Mouse (Mus musculus) stomach, embryonic 16.5 days (tissue): ENCODE measurements around the gene Srgap2. TPM values are rescaled to one million over a fixed set of nuclear protein-coding genes. Genes with fewer than 3 reads are reported as not detected.

ENCODE experiments used
- ATAC-seq: fragments of 200-750 bp; cut with Nextera tagmentation; 2 replicates; pipeline ENCODE4 v1.8.0; 2017; ENCODE audit warnings: moderate number of reproducible peaks, moderate TSS enrichment; ENCODE audit not compliant: insufficient read depth, low FRiP score
- H3K27ac ChIP-seq: fragments of 300-500 bp; sonication (generic); 2 replicates; pipeline ENCODE4 v1.5.1; 2014; ENCODE audit warnings: low read length
- H3K27me3 ChIP-seq: fragments of 300-500 bp; sonication (generic); 2 replicates; pipeline ENCODE4 v1.6.1; 2014; ENCODE audit warnings: low read length, control low read depth, mixed read lengths; ENCODE audit not compliant: control insufficient read depth, insufficient read depth
- H3K36me3 ChIP-seq: fragments of 300-500 bp; sonication (generic); 2 replicates; pipeline ENCODE4 v1.6.1; 2014; ENCODE audit warnings: low read length; ENCODE audit not compliant: control insufficient read depth, insufficient read depth
- H3K4me1 ChIP-seq: fragments of 300-500 bp; sonication (generic); 2 replicates; pipeline ENCODE4 v1.6.1; 2014; ENCODE audit warnings: low read length, control low read depth, mixed read lengths; ENCODE audit not compliant: control insufficient read depth, insufficient read depth
- H3K4me2 ChIP-seq: fragments of 300-500 bp; sonication (generic); 2 replicates; pipeline ENCODE4 v1.6.1; 2014; ENCODE audit warnings: low read depth, low read length, mixed read lengths
- H3K4me3 ChIP-seq: fragments of 300-500 bp; sonication (generic); replicated peaks from 2 replicates; pipeline ENCODE4 v1.5.1; 2014; ENCODE audit warnings: mild to moderate bottlenecking, low read length
- H3K9ac ChIP-seq: fragments of 300-500 bp; sonication (generic); 2 replicates; pipeline ENCODE4 v1.6.1; 2014; ENCODE audit warnings: low read length
- H3K9me3 ChIP-seq: fragments of 300-500 bp; sonication (generic); replicated peaks from 2 replicates; pipeline ENCODE4 v1.6.1; 2016; ENCODE audit warnings: low read length, control low read depth; ENCODE audit not compliant: control insufficient read depth
- WGBS: fragments of 180-500 bp; shearing (Covaris S2); extraction: QIAGEN DNeasy Blood & Tissue Kit; methylation state at CpG from one replicate; pipeline ENCODE4 v1.1.7; 2014; 5-methylcytosine and 5-hydroxymethylcytosine counted together
- polyA plus RNA-seq: library from polyadenylated mRNA; unstranded; fragments of >200 nt; fragmentation: Nextera tagmentation; extraction: Ambion mirVana; gene quantifications from 2 replicates; pipeline ENCODE4 v1.2.1, GENCODE M21; 2015

Gene Srgap2
- polyA plus RNA-seq, 1 experiment from 2014 or later = 14.2 TPM

- ATAC-seq = peak; percentile 27; the same call in 1 of the 2 replicates
- Histone ChIP-seq H3K9ac (peak overlapping the region; percentile 85; the same call in 1 of the 2 replicates), H3K9me3 (no peaks in the 10 kb centered on the region), H3K4me1 (peaks cover 23% of the 10 kb centered on the region), H3K27me3 (0 out of 2 replicates have a peak, but pooled peaks cover 9% of the 10 kb centered on the region), H3K4me3 (peak overlapping the region; percentile 75), H3K36me3 (no peaks in the 10 kb centered on the region), H3K27ac (0 out of 2 replicates have a peak overlapping the region, but pooled peaks have one; percentile 30), H3K4me2 (peak overlapping the region; percentile 97)
- WGBS = 11% methylated on average over 9 of the region's 9 CpGs
Measured at GRCm38 (mm10) chr1:131245926-131246325, 281.2 kb downstream of the Srgap2 start.

GRCm38 (mm10) chr1:131245089-131245856 is 281.9 kb downstream of the Srgap2 start, which contains the start of gene Rassf5:
TSS of gene Rassf5 (minus strand) at chr1:131245258.
- Histone ChIP-seq H3K36me3 (no peaks in the 10 kb centered on the region), H3K4me2 (peak within 1 kb of the TSS; percentile 97), H3K9me3 (no peaks in the 10 kb centered on the region), H3K9ac (peak within 1 kb of the TSS; percentile 85), H3K4me1 (peaks cover 23% of the 10 kb centered on the region), H3K27me3 (0 out of 2 replicates have a peak, but pooled peaks cover 9% of the 10 kb centered on the region), H3K27ac (0 out of 2 replicates have a peak within 1 kb of the TSS, but pooled peaks have one; percentile 30), H3K4me3 (peak within 1 kb of the TSS; percentile 75)
- ATAC-seq = peak; percentile 72
- WGBS = under 1% methylated on average over 59 of the region's 60 CpGs

DNA sequence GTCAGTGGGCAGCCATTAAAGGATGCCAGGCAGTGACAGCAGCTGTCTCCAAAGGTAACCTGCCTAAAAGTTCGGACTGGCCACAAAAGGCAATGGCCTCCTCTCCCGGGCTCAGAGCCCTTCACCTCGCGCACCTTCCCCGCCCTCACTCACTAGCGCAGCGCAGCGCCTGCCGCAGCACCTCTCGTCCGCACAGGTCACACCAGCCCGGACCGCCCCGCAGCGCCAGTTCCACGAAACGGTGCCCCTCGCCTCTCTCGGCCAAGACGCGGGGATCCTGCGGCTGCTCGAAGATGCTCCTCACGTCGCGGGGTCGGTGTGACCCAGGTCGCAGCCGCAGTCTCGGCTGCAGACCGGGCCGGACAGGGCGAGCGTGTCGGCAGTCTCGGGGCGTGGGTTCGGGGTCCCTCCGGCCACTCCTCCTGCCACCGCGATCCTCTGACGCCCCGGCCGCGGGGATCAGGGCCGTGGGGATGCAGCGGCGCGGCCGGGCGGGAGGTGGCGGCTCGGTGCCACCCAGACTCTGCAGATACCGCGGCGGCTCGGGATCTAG is 282.5 kb downstream of the Srgap2 start:
- WGBS = 2% methylated on average over 56 of the region's 57 CpGs
- H3K27me3 ChIP-seq = 0 out of 2 replicates have a peak, but pooled peaks cover 9% of the 10 kb centered on the region
- ATAC-seq = 0 out of 2 replicates have a peak, but pooled peaks have one; percentile 1

DNA sequence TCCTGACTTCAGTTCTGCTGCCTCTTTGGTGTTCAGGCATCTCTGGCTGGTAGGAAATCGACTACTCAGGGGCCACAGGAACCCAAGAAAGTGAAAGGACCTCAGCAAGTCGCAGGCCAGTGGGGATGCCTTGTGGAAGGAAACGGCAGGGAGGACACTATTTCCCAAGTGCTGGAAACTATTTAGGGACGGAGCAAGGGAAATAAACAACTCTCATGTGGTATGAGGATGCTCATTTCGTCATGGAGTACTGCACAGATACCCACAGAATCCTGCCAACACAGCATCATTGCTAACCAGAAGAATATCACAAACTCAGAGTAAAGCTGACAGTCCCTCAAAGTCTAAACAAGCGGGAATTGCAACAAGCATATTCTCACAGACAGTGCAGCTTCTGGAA is 284.2 kb downstream of the Srgap2 start:
- 40% methylated on average over 6 of the region's 6 CpGs for WGBS
- peaks cover 40% of the 10 kb centered on the region for H3K4me1 ChIP-seq
- H3K27ac ChIP-seq = no peak overlapping the region
- no peaks in the 10 kb centered on the region for H3K9me3 ChIP-seq
- H3K36me3 ChIP-seq = no peaks in the 10 kb centered on the region
- no peak for ATAC-seq
- 0 out of 2 replicates have a peak, but pooled peaks cover 6% of the 10 kb centered on the region for H3K27me3 ChIP-seq
- H3K4me2 ChIP-seq = peak overlapping the region; percentile 97; the same call in 1 of the 2 replicates
- no peak overlapping the region for H3K4me3 ChIP-seq
- no peak overlapping the region for H3K9ac ChIP-seq

More for the DNA sequence above, 282.5 kb downstream of the Srgap2 start:
- H3K9ac ChIP-seq = peak overlapping the region; percentile 85
- H3K4me1 ChIP-seq = peaks cover 26% of the 10 kb centered on the region
- H3K9me3 ChIP-seq = no peaks in the 10 kb centered on the region
- H3K27ac ChIP-seq = 0 out of 2 replicates have a peak overlapping the region, but pooled peaks have one; percentile 3
- H3K4me3 ChIP-seq = peak overlapping the region; percentile 75
- no peaks in the 10 kb centered on the region for H3K36me3 ChIP-seq
- peak overlapping the region; percentile 97 for H3K4me2 ChIP-seq

GRCm38 (mm10) chr1:131239576-131240193 is 287.5 kb downstream of the Srgap2 start:
- peaks cover 30% of the 10 kb centered on the region for H3K4me1 ChIP-seq
- peak overlapping the region; percentile 70; the same call in 1 of the 2 replicates for H3K27ac ChIP-seq
- 0 out of 2 replicates have a peak, but pooled peaks cover 6% of the 10 kb centered on the region for H3K27me3 ChIP-seq
- H3K9me3 ChIP-seq = no peaks in the 10 kb centered on the region
- WGBS = 72% methylated on average over 12 of the region's 12 CpGs
- H3K4me3 ChIP-seq = no peak overlapping the region
- no peaks in the 10 kb centered on the region for H3K36me3 ChIP-seq
- no peak overlapping the region for H3K9ac ChIP-seq
- ATAC-seq = no peak
- no peak overlapping the region for H3K4me2 ChIP-seq

DNA sequence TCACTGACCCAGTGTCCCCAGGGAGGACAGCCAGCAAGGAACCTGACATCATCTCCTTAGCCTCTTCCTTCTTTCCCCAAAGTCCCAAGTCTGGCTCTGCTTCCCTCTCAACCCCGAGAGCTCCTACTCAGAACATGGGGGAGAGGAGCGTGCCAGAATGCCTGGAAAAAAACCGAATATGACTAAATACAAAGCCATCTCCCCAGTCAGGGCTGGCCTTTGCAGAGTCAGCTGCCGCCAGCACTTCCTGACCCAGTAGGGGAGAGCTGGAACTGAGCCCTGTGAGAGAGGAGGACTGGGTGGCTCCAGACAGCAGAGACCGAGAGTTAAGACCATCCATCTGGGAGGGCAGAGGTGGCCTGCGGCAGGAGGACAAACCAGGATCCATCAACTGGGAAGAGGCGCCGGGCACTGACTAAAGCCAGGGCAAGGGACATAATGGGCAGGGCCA is 288.2 kb downstream of the Srgap2 start:
- peak; percentile 73 for ATAC-seq
- H3K36me3 ChIP-seq = no peaks in the 10 kb centered on the region
- H3K4me1 ChIP-seq = peaks cover 30% of the 10 kb centered on the region
- H3K9ac ChIP-seq = no peak overlapping the region
- 47% methylated on average over 8 of the region's 8 CpGs for whole genome bisulfite sequencing
- H3K27ac ChIP-seq = peak overlapping the region; percentile 70
- H3K4me2 ChIP-seq = no peak overlapping the region
- no peak overlapping the region for H3K4me3 ChIP-seq
- H3K27me3 ChIP-seq = 0 out of 2 replicates have a peak, but pooled peaks cover 2% of the 10 kb centered on the region
- H3K9me3 ChIP-seq = no peaks in the 10 kb centered on the region

DNA sequence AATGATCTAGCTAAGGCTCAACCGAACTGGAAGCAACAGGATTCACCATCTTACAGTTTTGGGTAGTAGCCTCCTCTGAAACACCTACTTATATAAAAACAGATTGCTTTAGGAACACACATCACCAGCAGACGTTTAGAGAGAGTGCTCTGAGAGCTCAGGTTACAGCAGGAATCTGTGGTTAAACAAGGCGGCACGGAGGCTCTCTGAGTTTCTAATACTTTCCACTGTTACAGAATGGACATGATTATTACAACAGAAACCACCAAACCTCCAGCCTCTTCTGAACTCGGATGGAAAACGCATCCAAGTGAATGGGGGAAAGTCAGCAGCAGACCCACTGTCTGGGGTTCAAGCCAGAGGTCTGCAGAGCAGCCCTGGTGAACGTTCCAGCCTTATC is 291.1 kb downstream of the Srgap2 start:
- H3K9ac ChIP-seq = no peak overlapping the region
- no peak for ATAC-seq
- H3K4me3 ChIP-seq = no peak overlapping the region
- no peak overlapping the region for H3K4me2 ChIP-seq
- H3K4me1 ChIP-seq = peaks cover 23% of the 10 kb centered on the region
- no peaks in the 10 kb centered on the region for H3K36me3 ChIP-seq
- H3K27me3 ChIP-seq = no peaks in the 10 kb centered on the region
- H3K9me3 ChIP-seq = no peaks in the 10 kb centered on the region
- peak overlapping the region; percentile 31 for H3K27ac ChIP-seq
- WGBS = 44% methylated on average over 7 of the region's 7 CpGs
